Mouse (Mus musculus): ENCODE data around the gene Aldh8a1.

- TF ChIP-seq POLR2A (IDR thresholded peaks at IDR 0.05; ENCODE audit: insufficient read length, low read depth) (no peak), TCF3 (IDR thresholded peaks at IDR 0.05; ENCODE audit: insufficient read length, low read depth) (no peak), USF1 (IDR thresholded peaks at IDR 0.05; ENCODE audit: low read depth) (no peak), TCF12 (IDR thresholded peaks at IDR 0.05; ENCODE audit: insufficient read depth, poor library complexity, severe bottlenecking) (no peak)
Measured at GRCm38 (mm10) chr10:21391286-21391685, 14.2 kb downstream of the Aldh8a1 start.

Measured in myocyte (in vitro differentiated cells).